Mouse (Mus musculus) heart, adult 2 months (tissue): ENCODE measurements around the gene Pklr. TPM values are rescaled to one million over a fixed set of nuclear protein-coding genes. Genes with fewer than 3 reads are reported as not detected.
"Not testable (repeated sequence)": the region's sequence is repeated elsewhere in the genome, so short reads cannot be mapped to it uniquely, and the experiment has no call there.

Experiments used
- DNase-seq, 2 experiments: peaks; one replicate each; pipeline ENCODE4 v3.0.0; 2021
- H3K27ac ChIP-seq: fragments of 200-600 bp; 2 replicates; pipeline ENCODE4 v1.8.1; 2022
- H3K27me3 ChIP-seq: fragments of 200-500 bp; 2 replicates; pipeline ENCODE4 v1.6.1; 2012; ENCODE audit warnings: mild to moderate bottlenecking, low read length, inconsistent platforms, mixed read lengths; ENCODE audit not compliant: control insufficient read depth, insufficient read depth
- H3K36me3 ChIP-seq: fragments of 200-500 bp; 2 replicates; pipeline ENCODE4 v1.6.1; 2012; ENCODE audit warnings: low read length, inconsistent platforms; ENCODE audit not compliant: control insufficient read depth, insufficient read depth
- H3K4me1 ChIP-seq: fragments of 200-500 bp; 2 replicates; pipeline ENCODE4 v1.6.1; 2011; ENCODE audit warnings: low read length; ENCODE audit not compliant: control insufficient read depth, insufficient read depth
- H3K4me3 ChIP-seq: fragments of 200-600 bp; 2 replicates; pipeline ENCODE4 v1.8.1; 2022
- H3K79me2 ChIP-seq: fragments of 200-500 bp; replicated peaks from 2 replicates; pipeline ENCODE4 v1.6.1; 2012; ENCODE audit warnings: mild to moderate bottlenecking, inconsistent platforms, low read length, moderate library complexity, mixed read lengths; ENCODE audit not compliant: control insufficient read depth, insufficient read depth
- H3K9ac ChIP-seq: fragments of 200-500 bp; 2 replicates; pipeline ENCODE4 v1.6.1; 2012; ENCODE audit warnings: low read depth, mild to moderate bottlenecking, control low read depth, inconsistent platforms, low read length, mixed read lengths
- CTCF ChIP-seq: fragments of 200-600 bp; IDR thresholded peaks from 2 replicates; pipeline ENCODE4 v1.8.1; 2022; ENCODE audit warnings: antibody characterized with exemption, mild to moderate bottlenecking, moderate library complexity
- EP300 ChIP-seq: fragments of 200-500 bp; IDR thresholded peaks from 2 replicates; pipeline ENCODE4 v1.6.1; 2011; ENCODE audit warnings: low read depth, low read length, control low read depth; ENCODE audit not compliant: insufficient read depth
- POLR2A ChIP-seq: fragments of 200-500 bp; IDR thresholded peaks from 2 replicates; pipeline ENCODE4 v1.6.1; 2011; ENCODE audit warnings: mild to moderate bottlenecking, low read depth, low read length, control low read depth; ENCODE audit not compliant: insufficient read depth
- WGBS: fragments of 180-500 bp; shearing (Covaris S2); methylation state at CpG from one replicate; pipeline ENCODE4 v1.1.7; 2018; 5-methylcytosine and 5-hydroxymethylcytosine counted together
- intact Hi-C: fragments of 180-260 bp; cut with DNase I; formaldehyde crosslinking; loops from one replicate; pipeline ENCODE4 v1.15.1; 2025
- polyA plus RNA-seq: library from polyadenylated mRNA; depleted of rRNA; stranded (reverse); fragments of >200 nt; gene quantifications from 2 replicates; pipeline ENCODE4 v1.2.3, GENCODE M21; 2012
- total RNA-seq, 2 experiments: library from RNA; stranded (reverse); gene quantifications; 2 replicates each; pipeline ENCODE4 v1.2.3; 2021

Gene Pklr
- total and polyA plus RNA-seq, 3 experiments, result 0.06 TPM; not detected in 2

DNA sequence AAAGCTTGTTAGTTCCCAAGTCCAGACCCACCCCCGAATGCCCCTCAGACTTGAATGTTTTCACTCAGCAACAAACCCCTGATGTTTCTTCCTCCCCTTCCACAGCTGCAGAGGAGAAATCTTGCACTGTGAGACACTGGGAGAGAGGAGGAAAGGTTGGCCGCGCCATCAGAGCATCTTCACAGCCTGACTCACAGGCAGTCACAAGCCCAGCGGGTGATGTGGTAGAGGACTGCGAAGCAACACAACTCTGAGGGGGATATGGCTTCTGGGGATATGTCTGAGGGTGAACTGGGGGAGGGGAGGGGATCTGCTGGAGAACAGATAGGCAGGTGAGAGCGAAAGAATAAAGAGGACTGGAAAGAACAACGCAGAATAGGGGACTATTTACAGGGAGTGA lies 22.7 kb downstream of the Pklr start:
- no peak overlapping the region for H3K4me3 ChIP-seq
- intact Hi-C loops, result loop anchor here (2.0 to 5.0 kb wide), 2 partner anchors 41 to 72 kb away; no protein-coding TSS in a partner anchor

DNA sequence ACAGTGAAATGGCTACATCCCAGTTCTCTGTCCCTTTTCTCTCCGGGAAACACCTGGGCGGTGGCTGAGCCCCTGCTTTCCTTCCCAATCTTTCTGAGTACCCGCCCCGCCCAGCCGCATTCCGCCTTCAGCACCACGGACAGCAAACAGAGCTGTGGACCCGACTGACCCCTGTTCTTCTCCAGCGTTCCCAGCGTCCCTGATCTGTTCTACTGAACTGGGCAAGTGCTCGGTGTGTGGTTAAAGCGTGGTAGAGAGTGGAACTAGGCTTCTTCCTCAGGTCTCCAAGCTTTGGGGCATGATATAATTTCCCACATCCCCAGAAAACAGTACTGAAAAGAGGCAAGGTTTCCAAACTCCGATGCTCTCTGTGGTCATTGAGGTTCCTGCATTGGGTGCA lies 23.3 kb downstream of the Pklr start:
- Histone ChIP-seq H3K36me3 (no peaks in the 10 kb centered on the region), H3K4me3 (no peak overlapping the region), H3K9ac (no peak overlapping the region), H3K79me2 (no peaks in the 10 kb centered on the region), H3K4me1 (no peaks in the 10 kb centered on the region; the same call in 1 of the 2 replicates), H3K27ac (no peak overlapping the region), H3K27me3 (0 out of 2 replicates have a peak, but pooled peaks cover 2% of the 10 kb centered on the region)
- TF ChIP-seq POLR2A, result no peak
- TF ChIP-seq CTCF, result no peak
- no peak for TF ChIP-seq EP300
- DNase-seq, result peak; percentile 47 to 74
- intact Hi-C loops, result loop anchor here (2.0 to 5.0 kb wide), 2 partner anchors 42 to 72 kb away; no protein-coding TSS in a partner anchor
- WGBS, result 1% methylated on average over 13 of the region's 13 CpGs

More for the DNA sequence above, 22.7 kb downstream of the Pklr start:
- Histone ChIP-seq H3K79me2 (no peaks in the 10 kb centered on the region), H3K27me3 (0 out of 2 replicates have a peak, but pooled peaks cover 2% of the 10 kb centered on the region), H3K27ac (no peak overlapping the region), H3K4me1 (no peaks in the 10 kb centered on the region; the same call in 1 of the 2 replicates), H3K36me3 (no peaks in the 10 kb centered on the region), H3K9ac (no peak overlapping the region)
- 19% methylated on average over 7 of the region's 7 CpGs for WGBS
- TF ChIP-seq POLR2A (no peak), CTCF (no peak), EP300 (no peak)
- DNase-seq, result no peak

DNA sequence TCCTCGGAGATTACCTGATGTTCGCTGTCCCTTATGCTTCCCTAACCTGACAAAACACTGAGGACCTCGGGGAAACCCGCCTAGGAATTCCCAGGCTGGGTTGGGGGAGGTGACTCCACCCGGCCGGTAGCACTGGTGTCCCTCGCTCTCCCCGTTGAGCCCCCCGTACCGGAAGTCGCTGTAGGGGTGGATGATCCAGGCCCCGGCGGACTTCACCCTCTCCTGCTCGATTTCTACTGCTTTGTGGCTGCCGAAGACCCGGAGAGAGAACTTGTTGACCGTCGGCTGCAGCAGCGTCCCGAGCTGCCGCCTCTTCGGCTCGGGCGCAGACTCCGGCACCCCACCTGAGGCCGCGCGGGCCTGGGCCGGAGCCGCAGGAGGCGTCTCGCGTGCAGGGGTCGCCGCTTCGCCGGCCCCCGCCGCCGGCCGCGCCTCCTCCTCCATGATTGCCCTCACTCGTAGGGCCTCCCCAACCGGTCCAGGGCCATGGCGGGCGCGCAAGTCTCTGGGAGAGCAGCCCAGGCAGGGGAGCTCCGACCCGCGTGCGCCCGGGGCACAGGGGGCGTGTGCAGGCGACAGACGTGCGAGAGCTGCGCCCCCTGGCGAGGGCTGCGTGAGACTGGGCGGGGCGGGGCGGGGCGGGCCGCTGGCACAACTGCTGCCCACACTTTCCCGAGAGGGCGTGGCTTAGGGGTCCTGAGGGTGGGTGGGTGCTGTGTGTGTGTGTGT lies 23.8 kb downstream of the Pklr start, which contains the start of gene Hcn3:
Hcn3 (minus strand) TSS at position 581 of the 729 bp plus-strand sequence.
- Histone ChIP-seq H3K27me3 (0 out of 2 replicates have a peak, but pooled peaks cover 2% of the 10 kb centered on the region), H3K36me3 (no peaks in the 10 kb centered on the region), H3K4me1 (no peaks in the 10 kb centered on the region; the same call in 1 of the 2 replicates), H3K79me2 (no peaks in the 10 kb centered on the region), H3K27ac (no peak within 1 kb of the TSS), H3K9ac (0 out of 2 replicates have a peak within 1 kb of the TSS, but pooled peaks have one; percentile 12), H3K4me3 (peak within 1 kb of the TSS; percentile 47)
- WGBS, result 1% methylated on average over 64 of the region's 66 CpGs
- intact Hi-C loops, result loop anchor here (2.0 to 10.0 kb wide), 3 partner anchors 42 to 215 kb away; no protein-coding TSS in a partner anchor
- peak; percentile 63 for TF ChIP-seq CTCF
- no peak for TF ChIP-seq POLR2A
- DNase-seq, result peak; percentile 57 to 66

DNA sequence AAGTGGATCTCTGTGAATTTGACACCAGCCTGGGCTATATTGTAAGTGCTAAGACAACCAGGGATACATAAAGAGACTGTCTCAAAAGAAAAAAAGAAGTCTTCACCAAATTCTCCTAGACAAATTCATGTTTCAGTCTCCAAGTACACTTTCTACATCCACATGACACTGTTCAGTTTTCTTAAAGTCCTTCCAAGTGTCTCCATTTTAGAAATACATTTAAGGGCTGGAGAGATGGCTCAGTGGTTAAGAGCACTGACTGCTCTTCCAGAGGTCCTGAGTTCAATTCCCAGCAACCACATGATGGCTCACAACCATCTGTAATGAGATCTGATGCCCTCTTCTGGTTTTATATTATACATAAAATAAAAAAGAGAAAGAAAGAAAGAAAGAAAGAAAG lies 25.3 kb downstream of the Pklr start:
- not testable (repeated sequence) for H3K4me1 ChIP-seq, H3K79me2 ChIP-seq, H3K27me3 ChIP-seq, DNase-seq, H3K36me3 ChIP-seq, H3K9ac ChIP-seq, H3K4me3 ChIP-seq, H3K27ac ChIP-seq
- intact Hi-C loops, result loop anchor here (10.0 kb wide), 1 partner anchor 216 kb away; no protein-coding TSS in a partner anchor

DNA sequence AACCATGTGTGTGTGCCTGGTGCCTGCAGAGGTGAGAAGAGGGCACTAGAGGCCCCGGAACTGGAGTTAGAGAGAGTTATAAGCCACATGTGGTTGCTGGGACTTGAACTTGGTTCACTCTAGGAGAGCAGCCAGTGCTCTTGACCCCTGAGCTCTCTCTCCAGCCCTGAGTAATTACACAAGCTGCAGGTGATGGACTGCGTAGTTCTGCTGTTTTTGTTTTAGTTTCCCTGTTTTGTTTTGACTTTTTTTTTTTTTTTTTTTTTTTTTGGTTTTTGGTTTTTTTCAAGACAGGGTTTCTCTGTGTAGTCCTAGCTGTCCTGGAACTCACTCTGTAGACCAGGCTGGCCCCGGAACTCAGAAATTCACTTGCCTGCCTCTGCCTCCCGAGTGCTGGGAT lies 25.8 kb downstream of the Pklr start:
- intact Hi-C loops, result loop anchor here (10.0 kb wide), 1 partner anchor 217 kb away; no protein-coding TSS in a partner anchor

DNA sequence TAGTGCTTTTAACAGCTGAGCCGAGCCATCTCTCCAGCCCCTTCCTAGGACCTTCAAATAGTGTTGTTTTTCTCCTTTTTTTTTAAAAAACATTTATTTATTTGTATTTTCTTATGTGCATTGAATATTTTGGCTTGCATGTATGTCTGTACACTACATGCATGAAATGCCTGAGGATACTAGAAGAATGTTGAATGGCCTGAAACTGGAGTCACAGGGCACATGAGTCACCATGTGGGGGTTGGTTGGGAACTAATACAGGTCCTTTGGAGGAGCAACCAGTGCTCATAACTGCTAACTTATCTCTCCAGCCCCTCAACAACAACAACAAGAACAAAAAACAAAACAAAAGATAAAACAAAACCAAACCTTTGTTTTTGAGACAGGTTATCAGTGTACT lies 27.2 kb downstream of the Pklr start:
- no peaks in the 10 kb centered on the region; the same call in 1 of the 2 replicates for H3K36me3 ChIP-seq
- no peak for TF ChIP-seq EP300
- no peak for TF ChIP-seq POLR2A
- no peak for TF ChIP-seq CTCF
- no peak overlapping the region for H3K9ac ChIP-seq
- no peak overlapping the region for H3K4me3 ChIP-seq
- 0 out of 2 replicates have a peak, but pooled peaks cover 1% of the 10 kb centered on the region for H3K27me3 ChIP-seq
- DNase-seq, result no peak
- 74% methylated on average over 1 of the region's 1 CpGs for WGBS
- intact Hi-C loops, result loop anchor here (10.0 kb wide), 1 partner anchor 218 kb away; no protein-coding TSS in a partner anchor
- H3K79me2 ChIP-seq, result no peaks in the 10 kb centered on the region; the same call in 1 of the 2 replicates
- no peak overlapping the region for H3K27ac ChIP-seq
- H3K4me1 ChIP-seq, result peaks cover 2% of the 10 kb centered on the region

More for the DNA sequence above, 25.8 kb downstream of the Pklr start:
- no peak overlapping the region for H3K4me3 ChIP-seq
- H3K27me3 ChIP-seq, result 0 out of 2 replicates have a peak, but pooled peaks cover 2% of the 10 kb centered on the region
- peaks cover 2% of the 10 kb centered on the region for H3K4me1 ChIP-seq
- H3K9ac ChIP-seq, result no peak overlapping the region
- H3K27ac ChIP-seq, result no peak overlapping the region
- no peak for TF ChIP-seq CTCF
- TF ChIP-seq POLR2A, result no peak
- TF ChIP-seq EP300, result no peak
- WGBS, result 80% methylated on average over 4 of the region's 4 CpGs
- no peak for DNase-seq
- H3K36me3 ChIP-seq, result no peaks in the 10 kb centered on the region; the same call in 1 of the 2 replicates
- no peaks in the 10 kb centered on the region for H3K79me2 ChIP-seq
